Mouse (Mus musculus) ES-E14 (cell line): ENCODE data around the gene Fam118b. TPM values are rescaled to one million over a fixed set of nuclear protein-coding genes. Genes with fewer than 3 reads are reported as not detected.
A peak's percentile ranks its signal among the peaks of the same experiment; 100 is the strongest.

ENCODE experiments used
- DNase-seq: peaks from one replicate; pipeline ENCODE4 v3.0.0-alpha.2; 2013; ENCODE audit warnings: low read depth, low spot score
- H3K27ac ChIP-seq: 2 replicates; pipeline ENCODE4 v1.5.1; 2012; ENCODE audit warnings: low read depth, mild to moderate bottlenecking, low read length, moderate library complexity, mixed read lengths; ENCODE audit not compliant: poor library complexity, insufficient read depth, severe bottlenecking
- H3K36me3 ChIP-seq: 2 replicates; pipeline ENCODE4 v1.6.1; 2012; ENCODE audit warnings: mild to moderate bottlenecking, low read length, moderate library complexity, mixed read lengths; ENCODE audit not compliant: control insufficient read depth, poor library complexity, insufficient read depth, severe bottlenecking
- H3K4me1 ChIP-seq, 2 experiments: fragments of 150-350 bp in 1 of 2; sonication (generic) in 1 of 2; 2 replicates each; pipeline ENCODE4 v1.6.1; 2012; ENCODE audit warnings: low read length in 2 of 2, mild to moderate bottlenecking in 1 of 2, mixed read lengths in 1 of 2; ENCODE audit not compliant: control insufficient read depth in 2 of 2, insufficient read depth in 2 of 2, poor library complexity in 1 of 2
- H3K4me3 ChIP-seq, 2 experiments: fragments of 150-350 bp in 1 of 2; sonication (generic) in 1 of 2; 2 replicates each; pipeline ENCODE4 v1.5.1; 2012; ENCODE audit warnings: low read length in 2 of 2, low read depth in 1 of 2, mild to moderate bottlenecking in 1 of 2, mixed read lengths in 1 of 2; ENCODE audit not compliant: insufficient read depth in 1 of 2, poor library complexity in 1 of 2, severe bottlenecking in 1 of 2
- H3K9ac ChIP-seq: 2 replicates; pipeline ENCODE4 v1.6.1; 2012; ENCODE audit warnings: low read depth, mild to moderate bottlenecking, low read length, mixed read lengths; ENCODE audit not compliant: poor library complexity, insufficient read depth, severe bottlenecking
- H3K9me3 ChIP-seq: fragments of 150-350 bp; sonication (generic); 2 replicates; pipeline ENCODE4 v1.6.1; 2012; ENCODE audit warnings: low read depth, mild to moderate bottlenecking, low read length; ENCODE audit not compliant: control insufficient read depth, insufficient read depth
- CHD2 ChIP-seq: IDR thresholded peaks from 2 replicates; pipeline ENCODE4 v1.6.1; 2014; ENCODE audit warnings: mild to moderate bottlenecking, low read depth, low read length, inconsistent platforms
- HCFC1 ChIP-seq: IDR thresholded peaks from 2 replicates; pipeline ENCODE4 v1.6.1; 2012; ENCODE audit warnings: low read length, inconsistent platforms, borderline replicate concordance; ENCODE audit not compliant: insufficient read depth
- MAFK ChIP-seq: IDR thresholded peaks from 2 replicates; pipeline ENCODE4 v1.6.1; 2014; ENCODE audit warnings: mild to moderate bottlenecking, low read depth, low read length, inconsistent platforms; ENCODE audit not compliant: insufficient read depth
- ZC3H11A ChIP-seq: IDR thresholded peaks from 2 replicates; pipeline ENCODE4 v1.6.1; 2012; ENCODE audit warnings: low read depth, mild to moderate bottlenecking, inconsistent platforms, low read length, borderline replicate concordance
- ZNF384 ChIP-seq: IDR thresholded peaks from 2 replicates; pipeline ENCODE4 v1.6.1; 2012; ENCODE audit warnings: low read depth, low read length, inconsistent platforms
- in situ Hi-C, 2 experiments: fragments of 600-800 bp; cut with MboI; formaldehyde crosslinking; loops; one replicate each; pipeline ENCODE4 v1.15.1; 2025; ENCODE audit warnings: low sequenced_read_pairs in 2 of 2, inconsistent platforms in 1 of 2; ENCODE audit not compliant: unreplicated experiment in 2 of 2
- total RNA-seq: library from RNA; depleted of rRNA; stranded (reverse); fragments of 300-350 nt; gene quantifications from 2 replicates; pipeline ENCODE4 v1.2.3, GENCODE M21; 2012

Gene Fam118b
- total RNA-seq, 1 experiment: 26.9 TPM

DNA sequence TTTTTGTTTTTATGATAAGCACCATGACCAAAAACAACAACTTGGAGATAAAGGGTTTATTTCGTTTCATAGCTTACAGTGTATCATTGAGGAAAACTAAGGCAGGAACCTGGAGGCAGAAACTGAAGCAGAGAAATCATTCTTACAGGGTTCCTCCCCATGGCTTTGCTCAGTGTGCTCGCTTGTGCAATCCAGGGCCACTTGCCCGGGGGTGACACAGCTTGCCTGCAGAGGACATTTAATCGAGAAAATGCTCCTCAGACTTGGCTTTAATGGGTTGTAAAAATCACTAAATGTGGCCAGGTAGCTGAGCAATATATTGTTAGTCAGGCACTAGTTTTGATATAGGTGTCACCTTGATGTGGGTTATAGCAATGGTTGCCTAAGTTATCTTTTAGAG, 10.8 kb upstream of the Fam118b start:
- Histone ChIP-seq H3K4me1 (no peaks in the 10 kb centered on the region), H3K27ac (no peak overlapping the region), H3K4me3 (no peak overlapping the region), H3K9ac (no peak overlapping the region), H3K36me3 (peaks cover 19% of the 10 kb centered on the region), H3K9me3 (no peaks in the 10 kb centered on the region)
- no peak for TF ChIP-seq CHD2
- no peak for TF ChIP-seq HCFC1
- no peak for TF ChIP-seq MAFK
- no peak for TF ChIP-seq ZC3H11A
- TF ChIP-seq ZNF384: no peak
- no peak for DNase-seq
- in situ Hi-C loops: no loop called here

DNA sequence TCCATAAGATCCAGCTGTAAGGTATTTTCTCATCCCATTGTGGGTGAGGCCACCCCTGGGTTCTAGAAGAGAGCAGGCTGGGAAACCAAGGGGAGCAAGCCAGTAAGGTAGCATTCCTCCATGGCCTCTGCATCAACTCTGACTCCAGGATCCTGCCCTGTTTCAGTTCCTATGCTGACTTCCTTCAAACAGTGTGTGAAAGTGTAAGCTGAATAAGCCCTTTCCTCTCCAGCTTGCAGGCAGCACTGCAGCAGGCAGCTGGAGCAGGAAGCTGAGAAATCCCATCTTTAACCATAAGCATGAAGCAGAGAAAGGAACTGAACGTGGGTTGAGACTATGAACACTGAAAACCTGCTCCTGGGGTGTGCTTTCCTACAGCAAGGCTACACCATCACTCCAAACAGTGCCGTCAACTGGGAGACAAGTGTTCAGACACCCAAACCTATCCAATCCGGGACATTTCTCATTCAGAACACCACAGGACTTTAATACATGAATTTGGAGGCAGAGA, 10.3 kb upstream of the Fam118b start:
- H3K36me3 ChIP-seq: peaks cover 21% of the 10 kb centered on the region

DNA sequence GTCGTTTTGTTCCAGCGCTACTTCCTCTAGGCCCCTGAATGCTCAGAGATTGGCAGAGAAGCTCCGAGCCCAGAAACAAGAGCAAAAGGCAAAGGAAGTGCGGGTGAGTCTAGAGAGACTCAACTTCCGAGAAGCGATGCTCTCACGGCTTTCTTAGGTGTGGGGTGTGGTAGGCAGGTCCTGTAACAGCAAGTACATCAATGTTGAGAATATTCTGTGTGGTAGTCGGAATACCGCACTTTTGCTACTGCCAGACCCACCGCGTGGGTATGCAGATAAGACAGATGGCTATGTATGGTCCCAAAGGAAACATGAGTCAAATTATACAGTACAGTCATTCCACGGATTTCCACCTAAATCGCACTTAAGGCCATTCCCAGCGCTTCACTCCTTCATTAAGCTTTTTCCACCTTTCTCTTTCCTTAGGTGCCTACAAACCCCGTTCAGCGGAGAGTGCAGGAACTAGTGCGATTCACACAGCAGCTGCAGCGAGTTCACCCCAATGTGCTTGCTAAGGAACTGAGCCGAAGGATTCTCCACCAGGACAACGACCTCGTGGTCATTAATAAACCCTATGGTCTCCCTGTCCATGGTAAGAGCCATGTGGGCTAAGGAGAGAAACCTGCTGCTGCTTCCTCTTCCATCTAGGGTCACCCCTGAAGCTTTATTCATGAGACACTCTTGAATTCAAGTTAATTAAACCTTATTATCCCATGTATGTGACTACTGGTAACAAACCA, 541 bp upstream of the Fam118b start:
- Histone ChIP-seq H3K4me3 (peak overlapping the region; percentile 77 to 95), H3K9me3 (no peaks in the 10 kb centered on the region), H3K9ac (peak overlapping the region; percentile 82), H3K27ac (no peak overlapping the region), H3K36me3 (peaks cover 10% of the 10 kb centered on the region), H3K4me1 (0 out of 4 replicates have a peak, but pooled peaks cover 0 to 2% of the 10 kb centered on the region in 2 experiments)
- no peak for DNase-seq
- in situ Hi-C loops: no loop called here
- no peak for TF ChIP-seq ZC3H11A
- TF ChIP-seq CHD2: no peak
- TF ChIP-seq MAFK: no peak
- TF ChIP-seq ZNF384: no peak
- TF ChIP-seq HCFC1: no peak

More for the DNA sequence above, 10.3 kb upstream of the Fam118b start:
- no peaks in the 10 kb centered on the region for H3K9me3 ChIP-seq
- H3K4me1 ChIP-seq: no peaks in the 10 kb centered on the region
- in situ Hi-C loops: no loop called here
- no peak overlapping the region for H3K4me3 ChIP-seq
- H3K27ac ChIP-seq: no peak overlapping the region
- H3K9ac ChIP-seq: no peak overlapping the region
- no peak for TF ChIP-seq ZC3H11A
- TF ChIP-seq HCFC1: no peak
- no peak for TF ChIP-seq MAFK
- TF ChIP-seq ZNF384: no peak
- TF ChIP-seq CHD2: no peak
- DNase-seq: no peak

DNA sequence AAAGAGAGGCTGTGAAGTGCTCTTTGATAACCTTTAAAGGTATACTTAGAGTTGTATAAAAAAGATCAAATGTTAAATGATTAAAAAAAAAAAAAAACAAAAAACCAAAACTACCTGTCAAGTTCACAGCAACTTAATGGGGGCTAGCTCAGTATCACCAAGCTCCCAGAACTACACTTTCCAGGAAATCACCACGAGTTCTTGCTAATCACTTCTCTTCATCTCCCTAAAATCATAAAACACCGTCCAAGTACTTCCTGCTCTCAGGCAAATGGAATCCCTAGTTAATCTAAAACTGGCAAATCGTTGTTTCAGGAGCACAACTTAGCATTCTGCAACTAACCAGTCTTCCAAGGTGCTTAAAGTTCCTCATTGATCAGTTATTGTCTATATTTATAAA, 3.1 kb downstream of the Fam118b start:
- no peak for TF ChIP-seq ZC3H11A
- TF ChIP-seq MAFK: no peak
- no peak for TF ChIP-seq ZNF384
- TF ChIP-seq CHD2: no peak
- TF ChIP-seq HCFC1: no peak
- no peak overlapping the region for H3K9ac ChIP-seq
- H3K4me1 ChIP-seq: peaks cover 0 to 2% of the 10 kb centered on the region in 2 experiments; a peak in 1 of 4 replicates
- DNase-seq: no peak
- no peaks in the 10 kb centered on the region; the same call in 1 of the 2 replicates for H3K36me3 ChIP-seq
- H3K27ac ChIP-seq: no peak overlapping the region
- in situ Hi-C loops: no loop called here
- H3K9me3 ChIP-seq: no peaks in the 10 kb centered on the region
- no peak overlapping the region for H3K4me3 ChIP-seq
